Mouse (Mus musculus): ENCODE measurements around the gene Rnf207. TPM values are rescaled to one million over a fixed set of nuclear protein-coding genes. Genes with fewer than 3 reads are reported as not detected.
A peak's percentile ranks its signal among the peaks of the same experiment; 100 is the strongest.

Gene Rnf207
- total RNA-seq, 4 experiments from 2014 or later, result 11.3 to 16.5 (median 13.8) TPM

GRCm38 (mm10) chr4:152273191-152273590, 45.6 kb downstream of the Rnf207 start:
- no peak for DNase-seq (ENCODE audit: low spot score in 2 of 2)

- DNase-seq (ENCODE audit: low spot score in 2 of 2), result no peak
Observed at GRCm38 (mm10) chr4:152272449-152273049, 46.2 kb downstream of the Rnf207 start.

GRCm38 (mm10) chr4:152272006-152272405, 46.8 kb downstream of the Rnf207 start:
- no peak for DNase-seq (ENCODE audit: low spot score in 2 of 2)

- DNase-seq (ENCODE audit: low spot score in 2 of 2), result no peak
Observed at GRCm38 (mm10) chr4:152271334-152271733, 47.5 kb downstream of the Rnf207 start.

GRCm38 (mm10) chr4:152270599-152270998, 48.2 kb downstream of the Rnf207 start:
- no peak for DNase-seq (ENCODE audit: low spot score in 2 of 2)

GRCm38 (mm10) chr4:152269967-152270366, 48.8 kb downstream of the Rnf207 start:
- no peak for DNase-seq (ENCODE audit: low spot score in 2 of 2)

GRCm38 (mm10) chr4:152267748-152268369, 50.9 kb downstream of the Rnf207 start:
- no peak for DNase-seq (ENCODE audit: low spot score in 2 of 2)

GRCm38 (mm10) chr4:152266236-152266895, 52.4 kb downstream of the Rnf207 start:
- DNase-seq (ENCODE audit: low spot score in 2 of 2), result peak in 1 of 2 experiments; percentile 48

GRCm38 (mm10) chr4:152265791-152266190, 53.0 kb downstream of the Rnf207 start:
- DNase-seq (ENCODE audit: low spot score in 2 of 2), result no peak

GRCm38 (mm10) chr4:152264867-152265568, 53.8 kb downstream of the Rnf207 start:
- DNase-seq (ENCODE audit: low spot score in 2 of 2), result no peak

GRCm38 (mm10) chr4:152264177-152264530, 54.6 kb downstream of the Rnf207 start:
- no peak for DNase-seq (ENCODE audit: low spot score in 2 of 2)

GRCm38 (mm10) chr4:152263512-152264176, 55.1 kb downstream of the Rnf207 start:
- DNase-seq (ENCODE audit: low spot score in 2 of 2), result no peak

- no peak for DNase-seq (ENCODE audit: low spot score in 2 of 2)
Observed at GRCm38 (mm10) chr4:152263089-152263488, 55.7 kb downstream of the Rnf207 start.

GRCm38 (mm10) chr4:152262187-152262586, 56.6 kb downstream of the Rnf207 start:
- DNase-seq (ENCODE audit: low spot score in 2 of 2), result no peak

- DNase-seq (ENCODE audit: low spot score in 2 of 2), result no peak
Observed at GRCm38 (mm10) chr4:152260451-152260850, 58.3 kb downstream of the Rnf207 start.

GRCm38 (mm10) chr4:152257070-152257469, 61.7 kb downstream of the Rnf207 start:
- DNase-seq (ENCODE audit: low spot score in 2 of 2), result peak; percentile 83 to 87

Other genes with a start within 250 kb of the Rnf207 start
- gene Plekhg5, start 246.5 kb downstream of the Rnf207 start, total RNA-seq (2022), result 100 to 1,000 TPM; 123 to 164 (median 145) TPM
- 10 to 100 TPM; 19.8 to 71.6 (median 34.1) TPM for gene Tnfrsf25, start 203.1 kb downstream of the Rnf207 start, total RNA-seq (2022)
- 1 to 10 TPM; 2.9 to 3.0 (median 3.0) TPM for gene Espn, start 166.6 kb downstream of the Rnf207 start, total RNA-seq (2022)
- gene Hes2, start 160.1 kb downstream of the Rnf207 start, total RNA-seq (2022), result not detected
- 100 to 1,000 TPM; 297 to 327 (median 321) TPM for gene Acot7, start 140.9 kb downstream of the Rnf207 start, total RNA-seq (2022)
- 1 to 10 TPM; 5.9 to 7.2 (median 6.6) TPM for gene Gpr153, start 44.8 kb downstream of the Rnf207 start, total RNA-seq (2022)
- gene Hes3, start 27.3 kb downstream of the Rnf207 start, total RNA-seq (2022), result not detected
- gene Icmt, start 21.8 kb downstream of the Rnf207 start, total RNA-seq (2022), result 10 to 100 TPM; 38.0 to 52.1 (median 47.0) TPM
- gene Rpl22, start 6.7 kb upstream of the Rnf207 start, total RNA-seq (2022), result 100 to 1,000 TPM; 161 to 249 (median 201) TPM
- 100 to 1,000 TPM; 123 to 147 (median 134) TPM for gene Chd5, start 19.7 kb upstream of the Rnf207 start, total RNA-seq (2022)
- 10 to 100 TPM; 27.9 to 32.3 (median 29.3) TPM for gene Nphp4, start 157.7 kb upstream of the Rnf207 start, total RNA-seq (2022)
- 100 to 1,000 TPM; 669 to 725 (median 678) TPM for gene Kcnab2, start 158.9 kb upstream of the Rnf207 start, total RNA-seq (2022)

All from layer of hippocampus, adult 8-10 months (tissue).